Mouse (Mus musculus) monocyte, adult 5-6 weeks (primary cell): ENCODE measurements at regions not wholly inside any gene's neighbourhood (a gene's known extent, or its start where the extent isn't known, plus 50 kb on each side); places are given as distances from the start of the nearest gene placed in this dataset.

Source experiments
- ATAC-seq: fragments of 153-309, 156-312 bp; replicated peaks from 2 replicates; pipeline ENCODE4 v1.8.0; 2017; ENCODE audit warnings: mild to moderate bottlenecking; ENCODE audit not compliant: low TSS enrichment, insufficient number of reproducible peaks, severe bottlenecking, poor library complexity, low FRiP score

DNA sequence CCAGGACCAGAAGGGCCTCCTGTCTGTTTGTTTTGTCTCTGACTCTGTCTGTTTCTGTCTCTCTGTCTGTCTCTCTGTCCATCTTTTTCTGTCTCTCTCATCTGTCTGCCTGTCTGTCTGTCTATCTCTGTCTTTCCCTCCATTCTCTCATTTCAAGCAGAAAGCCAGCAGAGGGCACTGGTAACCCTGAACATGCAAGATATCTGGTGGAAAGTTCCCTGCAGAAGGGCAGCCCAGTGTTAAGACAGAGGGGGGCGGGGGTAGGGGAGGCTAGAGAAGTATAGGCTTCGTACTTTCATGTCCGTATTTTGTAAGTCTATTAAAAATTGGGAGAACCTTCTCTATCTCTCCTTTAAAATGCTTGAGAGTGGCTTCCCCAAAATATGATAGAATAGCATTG lies 370.4 kb upstream of the Nr5a2 start:
- no peak for ATAC-seq

DNA sequence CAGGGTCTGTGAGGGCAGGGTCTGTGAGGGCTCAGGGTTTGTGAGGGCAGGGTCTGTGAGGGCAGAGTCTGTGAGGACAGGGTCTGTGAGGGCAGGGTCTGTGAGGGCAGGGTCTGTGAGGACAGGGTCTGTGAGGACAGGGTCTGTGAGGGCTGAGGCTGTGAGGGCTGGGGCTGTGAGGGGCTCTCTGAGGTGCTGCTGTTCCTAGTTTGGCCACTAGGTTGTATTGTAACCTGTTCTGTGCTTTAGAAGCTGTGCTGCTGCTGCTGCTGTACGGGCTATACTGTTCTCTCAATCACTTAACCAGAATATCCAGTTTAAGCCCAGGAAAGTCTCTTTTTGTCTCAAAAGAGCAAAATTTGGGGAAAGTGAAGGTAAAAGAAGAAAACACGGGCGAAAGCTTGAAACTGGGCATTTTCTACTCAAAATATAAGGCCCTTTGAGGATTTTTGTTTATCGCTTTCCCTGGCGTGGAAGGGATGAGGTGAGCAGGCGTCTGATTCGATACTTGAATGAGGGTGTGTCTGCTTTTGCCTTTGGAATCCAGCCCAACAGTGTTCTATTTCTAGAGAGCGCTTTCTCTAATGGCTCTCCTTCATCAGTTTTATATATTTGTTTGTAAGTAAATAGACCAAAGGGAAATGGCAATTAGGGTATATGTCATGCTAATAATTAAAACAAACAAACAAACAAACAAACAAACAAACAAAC lies 363.8 kb upstream of the Nr5a2 start:
- no peak for ATAC-seq

GRCm38 (mm10) chr1:137323035-137323680 lies 362.9 kb upstream of the Nr5a2 start:
- no peak for ATAC-seq

GRCm38 (mm10) chr1:137302757-137303422 lies 342.6 kb upstream of the Nr5a2 start:
- no peak for ATAC-seq

DNA sequence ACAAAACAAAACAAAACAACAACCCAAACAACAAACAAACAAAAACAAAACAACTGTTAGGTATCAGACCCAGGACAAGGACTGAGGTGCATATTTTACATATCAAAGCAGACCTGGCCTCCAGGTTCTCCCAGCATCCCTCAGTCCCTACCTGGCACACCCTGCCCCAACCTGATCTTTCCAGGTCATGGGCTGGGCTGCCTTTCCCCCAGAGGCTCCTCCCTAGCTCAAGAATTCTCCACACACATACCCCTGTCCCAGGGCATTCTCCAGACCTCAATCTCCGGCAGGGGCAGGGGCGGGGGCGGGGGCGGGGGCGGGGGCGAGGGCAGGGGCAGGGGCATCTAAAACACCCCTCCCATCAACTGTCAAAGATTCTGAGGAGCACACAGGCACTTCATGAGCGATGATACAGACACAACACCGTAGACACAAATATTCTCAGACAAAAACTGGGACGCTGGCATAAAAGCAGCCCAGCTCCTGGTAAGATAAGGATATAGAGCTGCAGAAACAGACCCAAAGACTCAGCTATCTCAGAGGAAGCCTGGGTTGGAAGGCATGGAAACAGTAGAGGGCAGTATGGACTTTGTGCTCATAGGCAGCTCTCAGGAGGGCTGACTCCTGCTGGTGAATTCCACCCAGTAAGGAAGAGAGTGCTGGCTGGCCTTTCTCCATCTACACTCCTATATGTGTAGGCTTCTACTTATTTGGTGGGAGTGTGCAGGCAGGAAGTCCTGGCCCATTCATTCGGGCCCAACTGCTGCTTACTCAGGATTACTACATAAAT lies 337.7 kb upstream of the Nr5a2 start:
- no peak for ATAC-seq

DNA sequence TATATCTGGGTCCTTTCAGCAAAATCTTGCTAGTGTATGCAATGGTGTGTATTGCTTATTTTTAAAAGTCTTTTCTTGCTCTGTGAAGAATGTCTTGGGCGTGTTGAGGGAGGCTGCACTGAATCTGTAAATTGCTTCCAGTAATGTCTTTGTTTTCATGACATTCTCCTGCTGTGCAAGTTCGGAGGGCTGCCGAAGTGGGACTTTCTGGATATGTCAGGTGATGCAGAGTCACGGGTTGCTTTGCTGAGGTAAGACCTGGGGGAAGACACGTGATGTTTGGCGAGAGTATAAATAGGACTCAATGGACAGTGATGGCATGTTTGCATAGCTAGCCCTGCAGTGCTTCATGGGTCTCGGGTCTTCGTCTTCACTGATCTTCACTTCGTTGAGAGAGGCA lies 329.2 kb upstream of the Nr5a2 start:
- ATAC-seq = no peak

DNA sequence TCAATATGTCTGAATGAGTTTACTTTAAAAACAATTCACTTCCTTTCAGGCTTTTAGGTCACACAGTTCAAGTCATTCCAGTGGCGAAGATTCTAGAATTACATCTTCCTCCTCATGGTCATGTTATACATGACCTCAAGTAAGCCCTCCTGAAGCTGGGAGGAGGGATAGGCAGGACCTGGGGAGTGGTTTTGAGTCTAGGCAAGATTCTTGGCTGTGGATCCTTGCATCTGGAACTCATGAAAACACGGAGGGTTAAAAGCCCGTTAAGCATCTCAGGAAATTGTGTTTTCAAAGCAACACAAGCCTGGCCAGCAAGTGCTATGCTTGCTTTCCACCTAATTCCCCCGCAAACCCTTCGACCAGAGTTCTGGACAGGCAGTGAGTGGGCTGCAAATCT lies 323.0 kb upstream of the Nr5a2 start:
- ATAC-seq = no peak

GRCm38 (mm10) chr1:137282457-137282856 lies 322.2 kb upstream of the Nr5a2 start:
- no peak for ATAC-seq

GRCm38 (mm10) chr1:137280391-137281386 lies 320.4 kb upstream of the Nr5a2 start:
- ATAC-seq = no peak

- ATAC-seq = no peak
These were observed 319.7 kb upstream of the Nr5a2 start for GRCm38 (mm10) chr1:137279981-137280380.

DNA sequence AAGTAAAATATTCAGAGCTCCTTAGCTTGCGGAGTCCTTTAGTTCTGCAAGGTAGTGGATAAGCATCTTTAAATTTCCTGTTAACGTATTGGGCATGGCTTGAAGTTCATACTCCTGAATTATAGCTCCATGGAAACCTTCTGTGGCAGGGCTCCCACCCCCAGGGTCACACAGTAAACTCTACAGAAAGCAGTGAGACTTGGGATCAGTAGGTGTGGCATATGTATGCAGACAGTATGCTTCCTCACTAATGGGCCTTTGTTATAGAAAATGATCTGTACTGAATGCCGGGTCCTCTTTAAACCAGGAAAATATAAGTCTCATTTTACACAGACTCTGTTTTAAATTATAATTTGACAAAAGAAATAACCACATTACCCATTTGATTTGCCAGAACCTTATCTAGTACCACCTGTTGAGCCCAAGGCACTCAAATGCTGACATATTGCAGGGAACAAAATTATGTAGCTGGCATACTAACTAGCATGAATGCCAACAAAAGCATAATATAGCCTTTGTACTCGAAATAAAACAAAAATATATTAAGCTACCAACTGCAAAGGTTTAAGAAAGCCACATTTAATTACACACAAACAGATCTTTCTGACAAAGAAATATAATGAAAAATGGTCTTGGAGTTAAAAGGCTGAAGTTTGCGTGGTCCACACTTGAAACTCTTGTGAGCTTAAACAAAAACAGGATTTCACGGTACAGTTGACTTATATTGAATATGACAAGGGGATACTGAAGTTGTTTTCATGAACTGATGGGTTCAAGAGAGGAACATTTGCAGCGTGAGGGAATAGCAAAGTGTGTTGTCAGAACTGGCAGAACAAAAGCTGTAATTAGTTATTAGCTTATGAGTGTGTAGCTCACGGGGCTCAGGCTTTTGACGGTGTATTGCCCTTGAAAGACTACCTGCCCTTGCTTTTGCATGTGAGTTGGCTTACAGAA lies 310.7 kb upstream of the Nr5a2 start:
- no peak for ATAC-seq

DNA sequence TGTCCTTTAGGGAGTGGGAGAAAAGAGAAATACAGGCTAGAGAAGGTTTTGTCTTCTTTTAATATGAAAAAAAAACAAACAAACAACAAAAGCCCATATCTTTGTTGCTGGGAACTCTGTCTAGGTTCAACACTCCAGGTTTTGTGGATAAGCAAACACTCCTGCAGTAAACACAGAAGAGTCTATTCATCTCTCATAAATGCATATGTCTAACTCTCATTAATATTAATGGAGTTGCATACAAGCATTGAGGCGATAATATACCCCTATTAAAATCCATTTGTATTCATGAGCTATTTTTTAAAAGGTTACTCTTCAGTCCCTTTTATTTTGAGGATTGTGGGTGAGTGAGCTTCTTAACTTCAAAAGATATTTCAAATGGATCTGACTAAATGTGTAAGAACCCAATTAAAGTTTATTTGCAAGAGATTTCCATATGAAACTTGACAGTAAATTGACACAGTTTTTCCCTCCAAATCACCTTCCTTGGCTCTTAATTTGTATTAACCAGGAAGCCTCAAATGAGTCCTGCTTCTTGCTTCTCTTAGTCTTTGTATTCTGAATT lies 302.6 kb upstream of the Nr5a2 start:
- ATAC-seq = no peak

GRCm38 (mm10) chr1:137262121-137262525 lies 301.9 kb upstream of the Nr5a2 start:
- ATAC-seq = no peak

DNA sequence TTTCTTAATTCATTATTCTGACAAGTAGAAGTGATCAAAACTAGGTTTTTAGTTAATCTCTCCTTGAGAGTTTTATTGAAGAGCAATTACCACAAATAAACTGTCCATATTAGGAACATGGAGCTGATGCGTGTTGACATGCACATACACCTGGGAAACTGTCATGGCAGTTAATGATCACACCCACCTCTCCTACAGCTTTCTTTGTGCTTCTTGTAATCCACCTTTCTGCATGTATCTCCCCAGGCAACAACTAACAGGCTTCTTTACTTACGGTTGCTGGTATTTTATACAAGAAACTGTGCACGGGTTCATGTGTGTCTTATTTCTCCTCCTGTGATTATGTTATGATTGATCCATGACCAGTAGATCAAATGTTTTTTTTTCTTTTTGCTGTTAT lies 296.0 kb upstream of the Nr5a2 start:
- ATAC-seq = no peak

GRCm38 (mm10) chr1:137255041-137255440 lies 294.8 kb upstream of the Nr5a2 start:
- ATAC-seq = no peak

GRCm38 (mm10) chr1:137254634-137255033 lies 294.4 kb upstream of the Nr5a2 start:
- ATAC-seq = no peak

DNA sequence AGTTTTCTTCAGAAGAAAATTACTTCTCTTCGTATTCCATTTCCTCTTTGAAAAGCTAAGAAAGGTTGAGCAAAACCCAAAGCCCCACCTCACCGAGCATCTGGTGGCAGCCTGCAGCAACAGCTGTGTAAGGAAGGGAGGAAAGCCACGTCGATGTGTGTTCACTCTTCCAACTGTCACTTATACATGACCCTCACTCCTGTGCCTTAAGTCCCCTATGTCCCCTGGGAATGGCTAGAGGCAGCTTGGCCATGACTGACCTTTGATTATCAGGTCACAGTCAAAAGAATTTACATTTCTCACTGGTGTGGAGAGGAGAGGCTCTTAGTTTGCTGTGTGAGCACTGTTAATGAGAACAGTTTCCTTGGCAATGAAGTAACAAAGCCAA lies 266.8 kb upstream of the Nr5a2 start:
- no peak for ATAC-seq
